Mouse (Mus musculus) layer of hippocampus, adult 6 months (tissue): ENCODE data around the gene Rps3. TPM values are rescaled to one million over a fixed set of nuclear protein-coding genes. Genes with fewer than 3 reads are reported as not detected.

ENCODE experiments used
- long read RNA-seq, 2 experiments: library from polyadenylated mRNA; unstranded; transcript quantifications; one replicate each; pipeline ENCODE4 v2.0.0; 2019 to 2020
- polyA plus RNA-seq: library from polyadenylated mRNA; unstranded; fragments of <200 nt; fragmentation: Nextera tagmentation; gene quantifications from 2 replicates; pipeline ENCODE4 v1.2.3, GENCODE M21; 2021

Rps3 gene
- 718 and 807 TPM in 2 replicates for polyA plus RNA-seq
- long read RNA-seq, experiment 1, transcript Rps3-201 (7 exons, 1,908 nt): major isoform, 996 of 1,105 reads
- long read RNA-seq, experiment 1, partial matches to known transcripts: 62 of 1,105 reads
- long read RNA-seq, experiment 1, other reads (novel, unspliced or antisense): 47 of 1,105 reads
- long read RNA-seq, experiment 2, transcript Rps3-201 (7 exons, 1,908 nt): major isoform, 184 of 191 reads
- long read RNA-seq, experiment 2, partial matches to known transcripts: 4 of 191 reads
- long read RNA-seq, experiment 2, other reads (novel, unspliced or antisense): 3 of 191 reads

GRCm38 (mm10) chr7:99483271-99483923 lies at the start of gene Rps3:
TSS of gene Rps3 (minus strand) at chr7:99483738.

GRCm38 (mm10) chr7:99465811-99466210 lies 17.7 kb downstream of the Rps3 start, which contains the start of gene Klhl35:
TSS of gene Klhl35 (plus strand) at chr7:99466004.

Other genes with a start within 250 kb of the Rps3 start
- gene Mogat2, start 245.1 kb downstream of the Rps3 start, polyA plus RNA-seq: not detected in 2 replicates
- 32.3 and 33.7 TPM in 2 replicates for gene Map6, start 216.3 kb downstream of the Rps3 start, polyA plus RNA-seq
- gene Serpinh1, start 130.5 kb downstream of the Rps3 start, polyA plus RNA-seq: 3.0 and 3.6 TPM in 2 replicates
- gene Gdpd5, start 102.3 kb downstream of the Rps3 start, polyA plus RNA-seq: 7.9 and 9.0 TPM in 2 replicates
- gene Klhl35, start 17.7 kb downstream of the Rps3 start, polyA plus RNA-seq: 0.48 and 1.0 TPM in 2 replicates
- gene Arrb1, start 51.7 kb upstream of the Rps3 start, polyA plus RNA-seq: 15.5 and 15.8 TPM in 2 replicates
- gene Tpbgl, start 143.4 kb upstream of the Rps3 start, polyA plus RNA-seq: 2.4 and 3.0 TPM in 2 replicates
- gene Slco2b1, start 227.6 kb upstream of the Rps3 start, polyA plus RNA-seq: 5.2 TPM in 2 replicates
- not detected in 2 replicates for gene Olfr520, start 246.5 kb upstream of the Rps3 start, polyA plus RNA-seq